Mouse (Mus musculus) mouse embryonic stem cell (cell line): ENCODE results near the gene Lemd1.

Experiments used
- in situ Hi-C, 2 experiments: fragments of 300-500 bp; cut with MboI; formaldehyde crosslinking; loops; 1 replicate in 1 of 2; 3 replicates in 1 of 2; pipeline ENCODE4 v1.14.3; 2019 to 2020; ENCODE audit warnings: low sequenced_read_pairs in 2 of 2, low pct_unique_long_range_greater_than_20kb in 1 of 2, mixed read lengths in 1 of 2; ENCODE audit not compliant: unreplicated experiment in 1 of 2

The Lemd1 gene

GRCm38 (mm10) chr1:132299744-132300143 is 108.5 kb downstream of the Lemd1 start:
- in situ Hi-C loops, result no loop called here

- in situ Hi-C loops, result no loop called here
These were observed 110.0 kb downstream of the Lemd1 start for GRCm38 (mm10) chr1:132301242-132301641.

- in situ Hi-C loops, result no loop called here
These were observed 111.2 kb downstream of the Lemd1 start for GRCm38 (mm10) chr1:132302341-132302866.

- in situ Hi-C loops, result loop anchor here in 1 of 2 experiments (5.0 kb wide), 2 partner anchors 48 to 142 kb away; no protein-coding TSS in a partner anchor
These were observed 113.5 kb downstream of the Lemd1 start for GRCm38 (mm10) chr1:132304618-132305214.

GRCm38 (mm10) chr1:132306160-132306559 is 114.9 kb downstream of the Lemd1 start:
- in situ Hi-C loops, result loop anchor here in 1 of 2 experiments (5.0 kb wide), 2 partner anchors 46 to 144 kb away; no protein-coding TSS in a partner anchor

- in situ Hi-C loops, result loop anchor here in 1 of 2 experiments (5.0 kb wide), 2 partner anchors 45 to 145 kb away; no protein-coding TSS in a partner anchor
These were observed 115.6 kb downstream of the Lemd1 start for GRCm38 (mm10) chr1:132306808-132307207.

DNA sequence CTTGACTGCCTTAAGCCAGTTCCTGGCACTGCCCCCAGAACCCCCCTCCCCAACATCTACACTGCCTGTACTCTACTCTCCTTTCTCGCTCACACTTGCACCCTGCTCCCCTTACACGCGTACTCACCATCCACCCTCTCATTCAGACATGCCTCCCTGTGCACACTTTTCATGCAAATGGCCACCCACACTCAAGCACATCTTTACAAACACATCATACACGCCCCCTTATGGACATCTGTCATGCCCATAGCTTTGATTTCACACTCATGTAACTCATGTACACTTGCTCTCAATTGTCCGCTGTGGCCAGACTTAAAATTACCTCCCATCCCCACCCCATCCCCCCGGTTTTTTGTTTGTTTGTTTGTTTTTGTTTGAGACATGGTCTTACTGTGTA is 116.7 kb downstream of the Lemd1 start:
- in situ Hi-C loops, result loop anchor here in 1 of 2 experiments (5.0 kb wide), 2 partner anchors 44 to 146 kb away; no protein-coding TSS in a partner anchor

DNA sequence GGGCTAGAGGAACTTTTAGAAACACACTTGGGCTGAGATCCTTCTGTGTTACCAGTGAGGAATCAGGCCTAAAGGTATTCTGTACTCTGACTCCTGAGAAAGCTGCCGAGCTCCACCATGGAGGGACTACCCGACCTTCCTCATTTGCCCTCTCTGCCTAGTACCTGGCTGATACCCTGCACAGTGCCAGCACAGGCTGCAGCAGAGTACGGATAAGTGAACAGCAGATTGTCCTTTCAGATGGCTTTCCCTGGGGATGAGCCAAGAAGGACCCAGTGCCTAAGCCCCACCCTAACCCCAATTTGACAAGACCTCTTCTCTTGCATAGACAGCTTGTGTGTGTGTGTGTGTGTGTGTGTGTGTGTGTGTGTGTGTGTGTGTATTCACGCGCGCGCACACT is 117.4 kb downstream of the Lemd1 start:
- in situ Hi-C loops, result loop anchor here in 1 of 2 experiments (5.0 kb wide), 2 partner anchors 44 to 146 kb away; no protein-coding TSS in a partner anchor
